Mouse (Mus musculus) brown adipose tissue, adult 24 weeks (tissue): ENCODE results near the gene Ces1d. TPM values are rescaled to one million over a fixed set of nuclear protein-coding genes. Genes with fewer than 3 reads are reported as not detected.
"Not testable (repeated sequence)": the region's sequence is repeated elsewhere in the genome, so short reads cannot be mapped to it uniquely, and the experiment has no call there.

Experiments
- H3K27ac ChIP-seq: fragments of 200-500 bp; replicated peaks from 2 replicates; pipeline ENCODE4 v1.5.1; 2012; ENCODE audit warnings: low read depth, mild to moderate bottlenecking, low read length
- H3K4me1 ChIP-seq: fragments of 200-500 bp; 2 replicates; pipeline ENCODE4 v1.6.1; 2012; ENCODE audit warnings: low read length, mixed read lengths; ENCODE audit not compliant: control insufficient read depth, insufficient read depth, insufficient read length
- H3K4me3 ChIP-seq: fragments of 200-500 bp; 2 replicates; pipeline ENCODE4 v1.5.1; 2012; ENCODE audit warnings: low read depth, mild to moderate bottlenecking, low read length, moderate library complexity; ENCODE audit not compliant: insufficient read depth
- polyA plus RNA-seq: library from polyadenylated mRNA; stranded (reverse); fragments of >200 nt; gene quantifications from 2 replicates; pipeline ENCODE4 v1.2.4, GENCODE M21; 2012; ENCODE audit not compliant: missing spikeins, insufficient read depth, insufficient read length

Gene Ces1d
- polyA plus RNA-seq: 911 and 1,049 TPM in 2 replicates

GRCm38 (mm10) chr8:93197685-93198525 is at the start of gene Ces1d:
Gene Ces1d (minus strand): TSS chr8:93197838.
- Histone ChIP-seq H3K27ac (peak within 1 kb of the TSS; percentile 100), H3K4me3 (peak within 1 kb of the TSS; percentile 66)

GRCm38 (mm10) chr8:93246057-93246456 is 48.4 kb upstream of the Ces1d start:
- Histone ChIP-seq H3K27ac (no peak overlapping the region), H3K4me1 (no peaks in the 10 kb centered on the region), H3K4me3 (no peak overlapping the region)

More at GRCm38 (mm10) chr8:93197685-93198525, at the start of gene Ces1d:
- H3K4me1 ChIP-seq: peaks cover 14% of the 10 kb centered on the region

GRCm38 (mm10) chr8:93239884-93240283 is 42.2 kb upstream of the Ces1d start:
- no peak overlapping the region for H3K27ac ChIP-seq

GRCm38 (mm10) chr8:93235681-93236080 is 38.0 kb upstream of the Ces1d start:
- Histone ChIP-seq H3K4me3 (no peak overlapping the region), H3K27ac (peak overlapping the region; percentile 41; the same call in 1 of the 2 replicates), H3K4me1 (no peaks in the 10 kb centered on the region)

More at GRCm38 (mm10) chr8:93239884-93240283, 42.2 kb upstream of the Ces1d start:
- no peaks in the 10 kb centered on the region for H3K4me1 ChIP-seq
- H3K4me3 ChIP-seq: no peak overlapping the region

GRCm38 (mm10) chr8:93234706-93235105 is 37.1 kb upstream of the Ces1d start:
- Histone ChIP-seq H3K27ac (peak overlapping the region; percentile 99), H3K4me3 (no peak overlapping the region), H3K4me1 (no peaks in the 10 kb centered on the region)

GRCm38 (mm10) chr8:93234068-93234467 is 36.4 kb upstream of the Ces1d start:
- Histone ChIP-seq H3K27ac (peak overlapping the region; percentile 99), H3K4me3 (no peak overlapping the region), H3K4me1 (no peaks in the 10 kb centered on the region)

- peak within 1 kb of the TSS; percentile 40; the same call in 1 of the 2 replicates for H3K27ac ChIP-seq
- H3K4me3 ChIP-seq: no peak within 1 kb of the TSS
- H3K4me1 ChIP-seq: no peaks in the 10 kb centered on the region
Observed at GRCm38 (mm10) chr8:93229446-93229845, 31.8 kb upstream of the Ces1d start, which contains the start of gene Ces1e. Gene Ces1e (minus strand): TSS chr8:93229619.

GRCm38 (mm10) chr8:93228673-93229370 is 31.2 kb upstream of the Ces1d start:
- H3K27ac ChIP-seq: peak overlapping the region; percentile 40; the same call in 1 of the 2 replicates
- H3K4me3 ChIP-seq: no peak overlapping the region
- no peaks in the 10 kb centered on the region for H3K4me1 ChIP-seq

- H3K4me1 ChIP-seq, H3K27ac ChIP-seq, H3K4me3 ChIP-seq: not testable (repeated sequence)
Observed at GRCm38 (mm10) chr8:93226471-93226870, 28.8 kb upstream of the Ces1d start.

GRCm38 (mm10) chr8:93221896-93222295 is 24.3 kb upstream of the Ces1d start:
- H3K27ac ChIP-seq: no peak overlapping the region
- H3K4me3 ChIP-seq: no peak overlapping the region
- no peaks in the 10 kb centered on the region for H3K4me1 ChIP-seq

GRCm38 (mm10) chr8:93217867-93218266 is 20.2 kb upstream of the Ces1d start:
- H3K27ac ChIP-seq: no peak overlapping the region

GRCm38 (mm10) chr8:93217375-93217774 is 19.7 kb upstream of the Ces1d start:
- H3K4me3 ChIP-seq: no peak overlapping the region
- H3K4me1 ChIP-seq: no peaks in the 10 kb centered on the region; the same call in 1 of the 2 replicates
- H3K27ac ChIP-seq: no peak overlapping the region

More at GRCm38 (mm10) chr8:93217867-93218266, 20.2 kb upstream of the Ces1d start:
- no peaks in the 10 kb centered on the region; the same call in 1 of the 2 replicates for H3K4me1 ChIP-seq
- H3K4me3 ChIP-seq: no peak overlapping the region

GRCm38 (mm10) chr8:93211091-93211490 is 13.5 kb upstream of the Ces1d start:
- Histone ChIP-seq H3K27ac (no peak overlapping the region), H3K4me3 (no peak overlapping the region), H3K4me1 (no peaks in the 10 kb centered on the region; the same call in 1 of the 2 replicates)

- not testable (repeated sequence) for H3K4me3 ChIP-seq
- Histone ChIP-seq H3K4me1 (peaks cover 14% of the 10 kb centered on the region), H3K27ac (peak overlapping the region; percentile 29)
Observed at GRCm38 (mm10) chr8:93199146-93199545, 1.5 kb upstream of the Ces1d start.

GRCm38 (mm10) chr8:93196436-93196835 is 1.2 kb downstream of the Ces1d start:
- peak overlapping the region; percentile 100 for H3K27ac ChIP-seq
- H3K4me1 ChIP-seq: peaks cover 14% of the 10 kb centered on the region
- H3K4me3 ChIP-seq: peak overlapping the region; percentile 66
